Mouse (Mus musculus) right cerebral cortex, postnatal 4 days (tissue): Measurements from ENCODE around the gene Capn8.
A peak's percentile ranks its signal among the peaks of the same experiment; 100 is the strongest.
"Not testable (repeated sequence)": the region's sequence is repeated elsewhere in the genome, so short reads cannot be mapped to it uniquely, and the experiment has no call there.

ENCODE experiments used
- DNase-seq: peaks from one replicate; pipeline ENCODE4 v3.0.0-alpha.2; 2022

Capn8 gene

DNA sequence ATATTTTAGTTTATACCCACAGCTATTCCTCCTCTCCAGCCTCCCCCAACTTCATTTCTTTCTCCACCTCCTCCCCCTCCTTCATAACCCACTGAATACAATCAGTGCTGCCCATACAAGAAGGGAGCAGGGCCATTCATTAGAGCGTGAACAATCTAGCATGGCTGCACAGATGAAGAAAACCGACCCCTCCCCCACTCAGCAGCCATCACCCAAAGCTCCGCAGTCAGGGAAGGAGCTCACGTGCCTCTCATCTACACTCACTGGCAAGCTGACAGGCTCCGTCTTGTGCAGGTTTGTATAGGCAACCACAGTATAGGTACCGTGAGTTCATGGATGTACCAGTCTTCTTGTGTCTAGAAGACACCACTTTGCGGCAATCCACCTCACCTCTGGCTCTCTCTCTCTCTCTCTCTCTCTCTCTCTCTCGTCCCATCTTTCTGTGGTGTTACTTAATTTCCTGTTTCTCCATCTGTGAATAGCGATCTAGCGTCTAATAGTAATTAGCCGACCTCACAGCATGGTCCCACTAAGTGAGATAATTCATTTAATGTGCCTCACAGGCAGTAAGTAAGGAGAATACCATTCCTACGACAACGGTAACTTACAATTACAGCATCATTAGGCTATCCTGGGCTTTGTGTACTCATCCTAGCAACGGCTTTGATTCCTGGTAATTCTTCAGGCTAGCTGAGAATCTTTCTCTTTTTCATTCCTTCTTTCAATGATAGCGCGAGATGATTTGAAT, 53.6 kb downstream of the Capn8 start:
- peak; percentile 39 for DNase-seq

GRCm38 (mm10) chr1:182620470-182620869, 55.7 kb downstream of the Capn8 start:
- no peak for DNase-seq

GRCm38 (mm10) chr1:182621256-182621655, 56.4 kb downstream of the Capn8 start:
- DNase-seq: no peak

- no peak for DNase-seq
Measured at GRCm38 (mm10) chr1:182626197-182626596, 61.4 kb downstream of the Capn8 start.

- DNase-seq: no peak
Measured at GRCm38 (mm10) chr1:182629228-182629627, 64.4 kb downstream of the Capn8 start.

DNA sequence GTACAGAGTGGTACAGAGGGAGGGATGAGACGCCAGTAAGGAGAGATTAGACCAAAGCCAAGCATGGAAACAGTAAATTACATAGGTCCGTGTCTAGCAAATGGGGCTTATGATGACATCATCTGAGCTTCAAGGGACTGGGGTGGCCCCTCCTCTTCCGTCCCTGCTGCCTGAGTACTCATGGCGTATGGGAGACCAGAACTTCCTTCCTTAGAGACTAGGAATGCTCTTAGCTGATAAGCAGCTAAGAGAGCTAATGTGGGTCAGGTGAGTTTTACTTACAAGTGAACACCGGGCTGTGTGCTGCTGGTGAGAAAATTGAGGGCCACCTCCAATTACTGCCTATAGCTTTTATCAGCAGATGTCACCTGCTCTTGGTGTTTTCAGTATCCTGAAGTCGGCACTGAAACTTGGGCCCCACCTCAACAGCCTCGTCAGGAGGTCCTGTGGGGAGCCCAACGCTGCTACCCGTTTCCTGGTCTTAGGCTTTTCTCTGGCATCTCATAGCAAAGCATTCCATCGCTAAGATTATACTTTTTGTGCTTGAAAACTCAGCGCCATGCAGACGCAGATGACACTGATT, 69.0 kb downstream of the Capn8 start:
- no peak for DNase-seq

- no peak for DNase-seq
Measured at GRCm38 (mm10) chr1:182639016-182639415, 74.2 kb downstream of the Capn8 start.

- no peak for DNase-seq
Measured at GRCm38 (mm10) chr1:182639456-182639855, 74.6 kb downstream of the Capn8 start.

DNA sequence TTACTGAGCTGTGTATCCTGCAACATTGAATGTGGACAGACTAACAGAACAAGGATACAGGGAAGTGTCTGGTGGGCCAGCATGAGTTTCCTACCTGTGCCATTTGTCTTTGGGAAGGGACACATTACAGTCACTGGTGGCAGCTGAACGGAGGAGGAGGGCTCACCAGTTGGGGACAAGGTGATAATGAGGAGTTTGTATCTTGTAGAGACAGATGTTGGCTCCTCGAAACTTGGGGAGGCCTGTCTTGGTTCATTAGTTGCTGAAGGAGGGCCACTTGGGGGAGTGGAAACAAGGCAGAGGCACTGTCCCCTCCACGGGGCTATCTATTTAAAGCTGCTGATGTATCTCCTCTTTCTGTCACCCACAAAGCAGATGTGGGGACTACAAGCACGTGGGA, 75.3 kb downstream of the Capn8 start:
- DNase-seq: no peak

GRCm38 (mm10) chr1:182642779-182643178, 78.0 kb downstream of the Capn8 start:
- DNase-seq: no peak

GRCm38 (mm10) chr1:182644418-182644817, 79.6 kb downstream of the Capn8 start:
- DNase-seq: not testable (repeated sequence)

- DNase-seq: no peak
Measured at GRCm38 (mm10) chr1:182645211-182645668, 80.4 kb downstream of the Capn8 start.

- no peak for DNase-seq
Measured at GRCm38 (mm10) chr1:182646796-182647195, 82.0 kb downstream of the Capn8 start.

DNA sequence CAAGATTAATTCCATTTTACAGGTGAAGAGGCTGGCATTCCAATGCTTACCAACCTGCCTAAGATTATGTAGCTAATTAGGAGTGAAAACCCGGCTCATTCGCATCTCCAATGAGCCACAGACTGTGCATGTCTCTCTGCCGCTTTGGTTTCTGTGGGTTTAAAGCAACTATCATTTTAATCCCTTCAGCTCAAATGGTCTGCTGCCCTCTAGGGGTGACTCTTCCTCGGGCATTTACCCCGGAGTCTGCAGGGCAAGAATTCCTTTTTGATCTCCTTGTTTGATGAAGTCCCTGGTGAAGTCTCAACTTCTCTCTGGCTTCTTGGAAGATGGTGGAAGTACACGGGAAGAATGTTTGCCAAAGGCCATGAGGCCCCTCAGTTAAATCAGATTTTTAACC, 93.0 kb downstream of the Capn8 start:
- peak; percentile 62 for DNase-seq

DNA sequence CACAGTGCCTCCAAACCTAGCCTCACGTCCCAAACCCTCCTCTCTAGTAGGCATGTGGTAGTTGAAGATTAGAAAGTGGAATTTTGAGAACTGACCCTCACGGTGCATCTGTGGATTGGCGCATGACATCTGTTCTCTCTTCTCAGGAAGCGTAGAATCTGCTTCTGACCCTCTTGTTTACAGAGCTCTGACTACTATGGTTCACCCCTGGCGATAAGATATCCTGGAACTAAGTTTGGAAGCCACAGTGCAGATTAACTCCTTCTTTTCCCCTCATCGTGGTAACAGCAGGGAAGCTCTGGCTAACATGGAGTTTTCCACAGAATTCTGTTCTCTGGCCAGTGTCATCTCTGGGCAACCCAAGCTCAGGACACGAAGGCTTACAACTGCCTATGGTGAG, 95.6 kb downstream of the Capn8 start:
- DNase-seq: no peak

- no peak for DNase-seq
Measured at GRCm38 (mm10) chr1:182663671-182664070, 98.9 kb downstream of the Capn8 start.

- no peak for DNase-seq
Measured at GRCm38 (mm10) chr1:182664841-182665240, 100.0 kb downstream of the Capn8 start.

GRCm38 (mm10) chr1:182667281-182667680, 102.5 kb downstream of the Capn8 start:
- no peak for DNase-seq

DNA sequence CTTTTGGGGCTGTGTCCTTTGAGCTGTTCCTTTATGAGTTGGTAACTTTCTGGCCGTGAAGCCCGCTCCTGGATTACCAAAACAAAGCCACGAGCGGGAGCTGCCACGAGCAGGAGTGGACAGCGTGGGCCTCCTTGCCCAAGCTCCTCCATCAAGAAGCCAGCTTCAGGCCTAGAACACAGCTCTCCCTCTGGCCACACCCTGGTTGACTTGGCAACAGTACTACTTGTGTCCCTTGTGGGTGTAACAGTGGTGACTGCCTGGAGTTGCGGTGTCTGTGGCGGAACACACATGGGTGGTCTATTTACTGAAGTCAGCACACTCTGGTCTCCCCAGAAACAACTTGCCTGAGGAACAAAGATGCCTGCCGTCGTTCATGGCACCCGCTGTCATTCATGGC, 104.9 kb downstream of the Capn8 start:
- no peak for DNase-seq

- DNase-seq: no peak
Measured at GRCm38 (mm10) chr1:182670563-182671342, 105.9 kb downstream of the Capn8 start.

DNA sequence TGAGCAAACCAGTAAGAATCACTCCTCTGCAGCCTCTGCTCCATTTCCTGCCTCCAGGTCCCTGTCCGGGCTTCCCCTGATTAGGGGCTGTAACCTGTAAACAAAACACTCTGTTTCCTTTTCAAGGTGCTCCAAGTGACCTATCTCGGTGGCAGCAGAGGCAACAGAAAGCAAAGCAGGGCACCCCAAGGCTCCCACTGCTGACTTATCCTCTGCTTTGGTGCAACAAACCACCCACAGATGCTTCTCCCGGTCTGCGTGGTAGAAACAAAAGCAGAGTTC, 106.5 kb downstream of the Capn8 start:
- DNase-seq: no peak

- no peak for DNase-seq
Measured at GRCm38 (mm10) chr1:182675346-182675745, 110.5 kb downstream of the Capn8 start.

GRCm38 (mm10) chr1:182678151-182678550, 113.3 kb downstream of the Capn8 start:
- no peak for DNase-seq

GRCm38 (mm10) chr1:182679169-182679568, 114.4 kb downstream of the Capn8 start:
- DNase-seq: no peak
